Mouse (Mus musculus): Measurements from ENCODE around the gene Sdk2. TPM values are rescaled to one million over a fixed set of nuclear protein-coding genes. Genes with fewer than 3 reads are reported as not detected.

The Sdk2 gene
- polyA plus RNA-seq, 1 experiment from 2014 or later = 0.35 TPM

DNA sequence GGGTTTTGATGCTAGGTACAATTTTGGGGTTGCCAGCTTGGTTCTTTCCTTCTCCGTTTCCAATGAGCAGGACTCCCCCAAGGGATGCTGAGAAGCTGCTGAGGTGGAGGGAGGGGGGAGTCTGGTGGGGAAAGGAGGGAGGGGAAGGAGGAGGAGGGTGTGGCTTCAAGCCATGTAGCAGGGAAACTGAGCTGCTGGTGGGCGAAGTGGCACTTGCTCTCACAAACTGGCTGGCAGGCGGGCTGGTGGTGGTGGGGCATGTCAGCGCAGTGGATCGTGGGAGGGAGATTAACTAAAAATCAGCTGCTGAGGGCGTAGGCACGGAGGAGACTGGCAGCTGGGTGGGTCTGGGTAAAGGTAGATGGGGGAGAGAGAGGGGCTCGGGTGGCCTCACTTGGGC, 183.8 kb downstream of the Sdk2 start:
- H3K4me3 ChIP-seq (ENCODE audit: low read depth, low read length) = no peak overlapping the region
- WGBS (ENCODE audit: insufficient replicate concordance) = 57% methylated on average over 8 of the region's 8 CpGs
- H3K4me2 ChIP-seq (ENCODE audit: low read depth, low read length) = no peak overlapping the region
- no peaks in the 10 kb centered on the region for H3K27me3 ChIP-seq (ENCODE audit: control insufficient read depth, insufficient read depth, low read depth, low read length)
- no peaks in the 10 kb centered on the region for H3K36me3 ChIP-seq (ENCODE audit: control insufficient read depth, insufficient read depth)
- no peak overlapping the region for H3K9ac ChIP-seq (ENCODE audit: low read depth, low read length)
- no peaks in the 10 kb centered on the region for H3K4me1 ChIP-seq (ENCODE audit: control insufficient read depth, low read depth, low read length)
- no peak for ATAC-seq (ENCODE audit: low read depth)
- no peaks in the 10 kb centered on the region for H3K9me3 ChIP-seq (replicated peaks; ENCODE audit: control insufficient read depth, low read length)
- H3K27ac ChIP-seq (ENCODE audit: low read length) = no peak overlapping the region

DNA sequence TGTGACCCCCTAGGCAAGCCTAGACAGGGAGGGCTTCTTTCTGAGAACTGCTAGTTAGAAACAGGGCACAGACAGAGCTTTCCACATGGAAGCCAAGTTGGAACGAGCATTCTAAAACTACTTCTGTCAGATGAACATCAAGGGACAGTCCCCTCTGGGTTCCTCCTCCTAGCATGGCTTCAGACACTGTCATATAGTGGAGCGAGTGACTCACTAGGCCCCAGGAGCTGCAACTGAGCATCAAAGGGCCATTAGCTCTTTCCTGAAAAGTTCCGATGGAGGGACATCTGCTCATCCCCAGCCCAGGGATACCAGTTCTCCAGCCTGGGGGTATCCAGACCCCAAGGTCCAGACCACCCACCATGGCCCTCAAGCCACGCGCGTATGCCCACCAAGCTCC, 185.0 kb downstream of the Sdk2 start:
- 80% methylated on average over 6 of the region's 6 CpGs for WGBS (ENCODE audit: insufficient replicate concordance)
- no peak overlapping the region for H3K27ac ChIP-seq (ENCODE audit: low read length)
- no peaks in the 10 kb centered on the region for H3K9me3 ChIP-seq (replicated peaks; ENCODE audit: control insufficient read depth, low read length)
- no peak for ATAC-seq (ENCODE audit: low read depth)
- H3K4me3 ChIP-seq (ENCODE audit: low read depth, low read length) = no peak overlapping the region
- no peaks in the 10 kb centered on the region for H3K4me1 ChIP-seq (ENCODE audit: control insufficient read depth, low read depth, low read length)
- no peaks in the 10 kb centered on the region for H3K36me3 ChIP-seq (ENCODE audit: control insufficient read depth, insufficient read depth)
- no peak overlapping the region for H3K9ac ChIP-seq (ENCODE audit: low read depth, low read length)
- no peak overlapping the region for H3K4me2 ChIP-seq (ENCODE audit: low read depth, low read length)
- H3K27me3 ChIP-seq (ENCODE audit: control insufficient read depth, insufficient read depth, low read depth, low read length) = no peaks in the 10 kb centered on the region

DNA sequence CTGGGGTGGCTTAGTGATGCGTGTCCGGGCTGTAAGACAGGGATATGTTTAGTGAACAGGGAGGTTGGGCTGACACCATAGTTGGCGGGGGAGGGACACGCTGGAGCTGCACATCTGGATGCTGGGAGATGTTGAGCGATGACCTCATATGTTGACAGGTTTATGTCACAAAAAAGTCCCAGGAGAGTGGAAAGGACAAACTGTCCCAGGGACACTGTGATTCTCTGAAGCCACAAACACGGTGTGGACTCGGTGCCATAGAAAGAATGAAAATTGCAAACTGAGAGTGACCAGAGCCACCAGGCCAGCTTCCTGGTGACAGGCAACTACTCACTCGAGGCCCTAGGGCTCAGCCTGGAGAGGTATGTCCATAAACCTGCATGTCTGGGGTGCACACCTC, 199.8 kb downstream of the Sdk2 start:
- no peaks in the 10 kb centered on the region for H3K9me3 ChIP-seq (replicated peaks; ENCODE audit: control insufficient read depth, low read length)
- ATAC-seq (ENCODE audit: low read depth) = no peak
- 76% methylated on average over 8 of the region's 8 CpGs for WGBS (ENCODE audit: insufficient replicate concordance)
- H3K36me3 ChIP-seq (ENCODE audit: control insufficient read depth, insufficient read depth) = no peaks in the 10 kb centered on the region
- H3K9ac ChIP-seq (ENCODE audit: low read depth, low read length) = no peak overlapping the region
- no peak overlapping the region for H3K4me3 ChIP-seq (ENCODE audit: low read depth, low read length)
- H3K4me1 ChIP-seq (ENCODE audit: control insufficient read depth, low read depth, low read length) = no peaks in the 10 kb centered on the region
- no peak overlapping the region for H3K4me2 ChIP-seq (ENCODE audit: low read depth, low read length)
- no peaks in the 10 kb centered on the region for H3K27me3 ChIP-seq (ENCODE audit: control insufficient read depth, insufficient read depth, low read depth, low read length)
- no peak overlapping the region for H3K27ac ChIP-seq (ENCODE audit: low read length)

DNA sequence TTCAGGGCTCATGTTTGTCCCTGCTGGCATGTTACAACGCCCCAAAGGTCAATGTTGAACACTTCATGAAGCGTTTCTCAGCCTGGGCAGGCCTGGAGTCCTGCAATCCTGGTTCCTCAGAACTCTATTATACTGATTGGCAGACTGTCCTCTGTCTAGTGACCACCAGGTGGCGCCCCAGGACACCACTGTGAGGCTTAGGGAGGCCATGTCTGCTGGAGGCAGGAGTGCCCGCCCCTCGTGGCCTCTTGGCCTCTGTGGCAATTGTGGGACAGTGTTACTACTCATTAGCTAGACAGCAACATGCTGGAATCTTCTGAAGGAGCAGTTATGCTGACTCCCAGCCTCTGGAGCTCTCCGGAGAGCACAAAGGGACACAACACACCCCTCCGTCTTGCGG, 201.2 kb downstream of the Sdk2 start:
- peak; percentile 74 for ATAC-seq (ENCODE audit: low read depth)
- no peak overlapping the region for H3K4me2 ChIP-seq (ENCODE audit: low read depth, low read length)
- no peak overlapping the region for H3K9ac ChIP-seq (ENCODE audit: low read depth, low read length)
- no peaks in the 10 kb centered on the region for H3K36me3 ChIP-seq (ENCODE audit: control insufficient read depth, insufficient read depth)
- H3K4me3 ChIP-seq (ENCODE audit: low read depth, low read length) = no peak overlapping the region
- no peaks in the 10 kb centered on the region for H3K4me1 ChIP-seq (ENCODE audit: control insufficient read depth, low read depth, low read length)
- no peak overlapping the region for H3K27ac ChIP-seq (ENCODE audit: low read length)
- no peaks in the 10 kb centered on the region for H3K9me3 ChIP-seq (replicated peaks; ENCODE audit: control insufficient read depth, low read length)
- no peaks in the 10 kb centered on the region for H3K27me3 ChIP-seq (ENCODE audit: control insufficient read depth, insufficient read depth, low read depth, low read length)
- 31% methylated on average over 8 of the region's 8 CpGs for WGBS (ENCODE audit: insufficient replicate concordance)

DNA sequence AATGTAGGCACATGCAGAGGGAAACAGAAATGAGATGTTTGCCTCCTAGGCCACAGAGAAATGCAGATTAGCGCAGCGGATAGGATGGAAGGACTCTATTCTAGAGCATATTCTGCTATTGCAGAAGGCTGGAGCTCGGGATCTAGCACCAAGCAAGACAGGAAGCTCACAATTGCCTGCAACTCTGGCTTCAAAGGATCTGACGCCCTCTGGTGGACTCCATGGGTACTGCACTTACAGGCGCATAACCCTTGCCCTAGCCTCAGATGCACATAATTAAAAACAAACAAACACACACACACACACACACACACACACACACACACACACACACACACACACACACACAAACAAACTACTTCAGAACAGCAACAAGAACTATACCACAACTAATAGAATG, 203.4 kb downstream of the Sdk2 start:
- no peak overlapping the region for H3K9ac ChIP-seq (ENCODE audit: low read depth, low read length)
- no peaks in the 10 kb centered on the region for H3K36me3 ChIP-seq (ENCODE audit: control insufficient read depth, insufficient read depth)
- no peak for ATAC-seq (ENCODE audit: low read depth)
- no peak overlapping the region for H3K4me3 ChIP-seq (ENCODE audit: low read depth, low read length)
- no peak overlapping the region for H3K4me2 ChIP-seq (ENCODE audit: low read depth, low read length)
- 68% methylated on average over 5 of the region's 5 CpGs for WGBS (ENCODE audit: insufficient replicate concordance)
- no peaks in the 10 kb centered on the region for H3K27me3 ChIP-seq (ENCODE audit: control insufficient read depth, insufficient read depth, low read depth, low read length)
- H3K4me1 ChIP-seq (ENCODE audit: control insufficient read depth, low read depth, low read length) = no peaks in the 10 kb centered on the region
- no peaks in the 10 kb centered on the region for H3K9me3 ChIP-seq (replicated peaks; ENCODE audit: control insufficient read depth, low read length)
- no peak overlapping the region for H3K27ac ChIP-seq (ENCODE audit: low read length)

DNA sequence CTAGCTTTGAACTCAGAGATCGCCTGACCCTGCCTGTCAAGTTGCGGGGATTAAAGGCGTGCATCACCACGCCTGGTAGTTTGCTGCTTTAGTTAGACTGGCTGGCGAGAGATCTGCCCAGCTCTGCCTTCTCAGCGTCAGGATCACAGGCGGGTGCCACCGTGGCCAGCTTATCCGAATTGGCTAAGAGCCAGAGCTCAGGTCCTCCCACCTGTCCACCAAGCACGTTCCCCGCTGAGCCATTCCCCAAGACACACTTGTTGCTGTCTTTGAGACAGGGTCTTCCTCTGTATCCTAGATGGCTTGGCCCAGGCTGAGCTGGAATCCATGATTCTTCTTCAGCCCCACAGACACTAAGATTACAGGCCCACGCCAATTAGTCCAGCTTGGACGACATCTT, 211.2 kb downstream of the Sdk2 start:
- no peak for ATAC-seq (ENCODE audit: low read depth)
- 73% methylated on average over 13 of the region's 13 CpGs for WGBS (ENCODE audit: insufficient replicate concordance)
- Histone ChIP-seq H3K9ac (ENCODE audit: low read depth, low read length) (no peak overlapping the region), H3K27ac (ENCODE audit: low read length) (no peak overlapping the region), H3K4me2 (ENCODE audit: low read depth, low read length) (no peak overlapping the region), H3K9me3 (replicated peaks; ENCODE audit: control insufficient read depth, low read length) (no peaks in the 10 kb centered on the region), H3K36me3 (ENCODE audit: control insufficient read depth, insufficient read depth) (no peaks in the 10 kb centered on the region), H3K27me3 (ENCODE audit: control insufficient read depth, insufficient read depth, low read depth, low read length) (no peaks in the 10 kb centered on the region), H3K4me3 (ENCODE audit: low read depth, low read length) (no peak overlapping the region), H3K4me1 (ENCODE audit: control insufficient read depth, low read depth, low read length) (no peaks in the 10 kb centered on the region)

DNA sequence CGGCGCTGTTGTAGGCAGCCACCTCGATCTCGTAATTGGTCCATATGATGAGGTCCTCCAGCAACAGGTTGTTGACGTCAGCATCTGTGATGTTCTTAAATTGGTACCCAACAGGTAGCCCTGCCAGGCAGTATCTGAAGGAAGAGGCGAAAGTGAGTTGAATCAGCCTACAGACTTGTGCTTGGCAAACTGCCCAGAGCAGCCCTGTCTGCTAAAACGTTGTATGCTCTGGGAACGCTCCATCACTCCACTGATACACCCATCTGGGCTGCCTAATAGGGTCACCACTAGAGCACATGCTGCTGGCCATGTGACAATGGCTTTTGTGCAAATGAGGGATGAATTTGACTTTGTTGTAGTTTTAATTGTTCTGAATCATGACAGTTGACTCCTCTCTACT, 215.1 kb downstream of the Sdk2 start:
- H3K4me3 ChIP-seq (ENCODE audit: low read depth, low read length) = no peak overlapping the region
- H3K4me2 ChIP-seq (ENCODE audit: low read depth, low read length) = no peak overlapping the region
- no peaks in the 10 kb centered on the region for H3K9me3 ChIP-seq (replicated peaks; ENCODE audit: control insufficient read depth, low read length)
- H3K9ac ChIP-seq (ENCODE audit: low read depth, low read length) = no peak overlapping the region
- no peaks in the 10 kb centered on the region for H3K36me3 ChIP-seq (ENCODE audit: control insufficient read depth, insufficient read depth)
- no peaks in the 10 kb centered on the region for H3K27me3 ChIP-seq (ENCODE audit: control insufficient read depth, insufficient read depth, low read depth, low read length)
- no peak overlapping the region for H3K27ac ChIP-seq (ENCODE audit: low read length)
- H3K4me1 ChIP-seq (ENCODE audit: control insufficient read depth, low read depth, low read length) = no peaks in the 10 kb centered on the region
- ATAC-seq (ENCODE audit: low read depth) = no peak
- 61% methylated on average over 8 of the region's 8 CpGs for WGBS (ENCODE audit: insufficient replicate concordance)

DNA sequence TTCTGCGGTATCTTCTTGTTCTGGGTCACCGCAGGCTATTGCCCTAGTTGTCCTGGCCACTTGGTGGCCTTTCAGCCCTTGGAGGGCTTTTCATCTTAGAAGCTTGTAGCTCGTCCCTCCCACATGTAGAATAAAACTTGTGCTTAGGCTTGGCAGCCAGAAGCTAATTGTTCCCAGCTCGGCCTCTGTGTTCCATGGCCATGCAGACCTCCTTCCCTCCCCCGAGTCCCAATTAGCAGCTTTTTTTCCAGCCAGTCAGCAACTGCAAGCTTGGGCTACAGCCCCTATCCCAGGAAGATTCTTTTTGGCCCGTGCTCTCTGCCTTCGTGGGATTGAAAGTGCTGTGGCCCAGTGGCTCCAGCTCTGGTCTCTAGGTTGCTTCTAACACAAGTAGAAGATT, 217.5 kb downstream of the Sdk2 start:
- 55% methylated on average over 7 of the region's 7 CpGs for WGBS (ENCODE audit: insufficient replicate concordance)

DNA sequence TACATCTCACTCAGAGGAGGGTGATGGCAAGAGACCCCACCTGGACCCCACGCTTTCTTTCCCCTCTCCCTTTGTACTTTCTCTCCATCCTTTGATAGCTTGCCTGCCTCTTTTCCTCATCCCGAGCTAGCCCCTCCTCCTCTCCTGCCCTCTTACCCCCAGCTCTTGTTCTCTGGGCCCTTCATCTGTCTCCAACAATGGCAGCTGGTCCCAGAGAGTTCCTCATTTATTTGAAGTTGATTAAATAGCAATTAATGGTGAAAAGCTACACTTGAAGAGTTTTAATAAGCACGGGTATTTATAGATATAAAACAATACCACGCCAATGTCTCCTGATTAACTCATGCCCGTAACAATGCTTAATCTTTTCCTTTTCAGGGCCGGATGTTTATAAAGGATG, 222.9 kb downstream of the Sdk2 start:
- Histone ChIP-seq H3K27me3 (ENCODE audit: control insufficient read depth, insufficient read depth, low read depth, low read length) (no peaks in the 10 kb centered on the region), H3K27ac (ENCODE audit: low read length) (no peak overlapping the region), H3K4me2 (ENCODE audit: low read depth, low read length) (no peak overlapping the region), H3K36me3 (ENCODE audit: control insufficient read depth, insufficient read depth) (no peaks in the 10 kb centered on the region), H3K9me3 (replicated peaks; ENCODE audit: control insufficient read depth, low read length) (no peaks in the 10 kb centered on the region), H3K9ac (ENCODE audit: low read depth, low read length) (no peak overlapping the region), H3K4me1 (ENCODE audit: control insufficient read depth, low read depth, low read length) (no peaks in the 10 kb centered on the region), H3K4me3 (ENCODE audit: low read depth, low read length) (no peak overlapping the region)
- 61% methylated on average over 6 of the region's 6 CpGs for WGBS (ENCODE audit: insufficient replicate concordance)
- no peak for ATAC-seq (ENCODE audit: low read depth)

More for the DNA sequence above, 217.5 kb downstream of the Sdk2 start:
- no peak for ATAC-seq (ENCODE audit: low read depth)
- Histone ChIP-seq H3K27me3 (ENCODE audit: control insufficient read depth, insufficient read depth, low read depth, low read length) (no peaks in the 10 kb centered on the region), H3K27ac (ENCODE audit: low read length) (no peak overlapping the region), H3K4me1 (ENCODE audit: control insufficient read depth, low read depth, low read length) (no peaks in the 10 kb centered on the region), H3K36me3 (ENCODE audit: control insufficient read depth, insufficient read depth) (no peaks in the 10 kb centered on the region), H3K4me3 (ENCODE audit: low read depth, low read length) (no peak overlapping the region), H3K4me2 (ENCODE audit: low read depth, low read length) (no peak overlapping the region), H3K9me3 (replicated peaks; ENCODE audit: control insufficient read depth, low read length) (no peaks in the 10 kb centered on the region), H3K9ac (ENCODE audit: low read depth, low read length) (no peak overlapping the region)

DNA sequence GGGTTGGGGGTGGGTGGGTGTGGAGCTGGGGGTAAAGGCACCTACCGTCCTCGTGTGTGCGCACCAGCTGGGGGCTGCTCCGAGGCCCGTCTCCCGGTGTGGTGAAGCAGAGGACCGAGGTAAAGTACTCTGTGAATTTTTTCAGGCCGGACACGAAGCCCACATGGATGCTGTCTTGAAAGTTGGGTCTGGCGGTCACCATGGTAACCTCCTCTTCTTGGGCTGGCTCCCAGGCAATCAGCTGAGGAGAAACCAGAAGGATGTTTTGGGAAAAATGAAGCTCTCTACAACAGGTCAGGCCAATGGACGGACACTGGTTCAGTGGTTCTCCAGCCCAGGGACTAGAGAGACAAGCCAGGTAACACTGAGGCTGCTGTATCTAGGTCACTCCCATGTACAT, 224.0 kb downstream of the Sdk2 start:
- Histone ChIP-seq H3K4me2 (ENCODE audit: low read depth, low read length) (no peak overlapping the region), H3K4me1 (ENCODE audit: control insufficient read depth, low read depth, low read length) (no peaks in the 10 kb centered on the region), H3K36me3 (ENCODE audit: control insufficient read depth, insufficient read depth) (no peaks in the 10 kb centered on the region), H3K9me3 (replicated peaks; ENCODE audit: control insufficient read depth, low read length) (no peaks in the 10 kb centered on the region), H3K27ac (ENCODE audit: low read length) (no peak overlapping the region), H3K9ac (ENCODE audit: low read depth, low read length) (no peak overlapping the region), H3K27me3 (ENCODE audit: control insufficient read depth, insufficient read depth, low read depth, low read length) (no peaks in the 10 kb centered on the region), H3K4me3 (ENCODE audit: low read depth, low read length) (no peak overlapping the region)
- WGBS (ENCODE audit: insufficient replicate concordance) = 83% methylated on average over 11 of the region's 11 CpGs
- ATAC-seq (ENCODE audit: low read depth) = no peak

Measured in liver, embryonic 16.5 days (tissue).